Mouse (Mus musculus): Measurements from ENCODE around the gene Slc16a11. TPM values are rescaled to one million over a fixed set of nuclear protein-coding genes. Genes with fewer than 3 reads are reported as not detected.
A peak's percentile ranks its signal among the peaks of the same experiment; 100 is the strongest.

Gene Slc16a11
- polyA plus RNA-seq, 1 experiment from 2014 or later, result 3.6 TPM

DNA sequence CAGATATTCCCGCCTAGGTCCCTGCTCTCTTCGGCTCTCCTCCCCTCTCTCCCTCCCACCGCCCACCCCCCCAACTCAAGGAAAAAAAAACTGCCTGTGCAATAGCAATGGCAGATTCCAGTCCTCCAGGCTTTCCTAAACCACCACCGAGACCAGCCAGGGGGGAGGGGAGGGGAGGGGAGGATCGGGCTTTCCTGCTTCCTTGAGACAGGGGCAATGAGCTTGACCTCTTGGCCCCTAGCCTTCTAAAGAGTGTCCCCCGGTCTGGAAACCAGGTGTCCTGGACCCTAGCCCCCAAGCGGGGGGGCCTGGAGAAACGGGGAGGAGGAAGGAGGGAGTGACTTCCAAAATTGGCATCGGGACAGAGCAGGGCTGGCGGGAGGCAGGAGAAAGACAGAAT, 20.0 kb downstream of the Slc16a11 start:
- Histone ChIP-seq H3K27ac (ENCODE audit: low read depth, low read length) (no peak overlapping the region), H3K4me3 (ENCODE audit: low read depth, low read length) (peak overlapping the region; percentile 32), H3K4me2 (replicated peaks; ENCODE audit: low read depth) (peak overlapping the region; percentile 55), H3K4me1 (replicated peaks; ENCODE audit: control insufficient read depth, insufficient read depth, low read length) (peaks cover 9% of the 10 kb centered on the region; the same call in 1 of the 2 replicates), H3K27me3 (replicated peaks; ENCODE audit: control insufficient read depth, insufficient read depth, low read length) (peaks cover 7% of the 10 kb centered on the region; the same call in 1 of the 2 replicates), H3K36me3 (ENCODE audit: control insufficient read depth, insufficient read depth) (peaks cover 11% of the 10 kb centered on the region; the same call in 1 of the 2 replicates), H3K9ac (ENCODE audit: low read depth, low read length) (peak overlapping the region; percentile 56; the same call in 1 of the 2 replicates), H3K9me3 (ENCODE audit: control insufficient read depth) (no peaks in the 10 kb centered on the region)
- no peak for TF ChIP-seq CTCF (IDR thresholded peaks at IDR 0.05; ENCODE audit: low read depth)
- ATAC-seq, result no peak
- WGBS, result 16% methylated on average over 9 of the region's 10 CpGs

DNA sequence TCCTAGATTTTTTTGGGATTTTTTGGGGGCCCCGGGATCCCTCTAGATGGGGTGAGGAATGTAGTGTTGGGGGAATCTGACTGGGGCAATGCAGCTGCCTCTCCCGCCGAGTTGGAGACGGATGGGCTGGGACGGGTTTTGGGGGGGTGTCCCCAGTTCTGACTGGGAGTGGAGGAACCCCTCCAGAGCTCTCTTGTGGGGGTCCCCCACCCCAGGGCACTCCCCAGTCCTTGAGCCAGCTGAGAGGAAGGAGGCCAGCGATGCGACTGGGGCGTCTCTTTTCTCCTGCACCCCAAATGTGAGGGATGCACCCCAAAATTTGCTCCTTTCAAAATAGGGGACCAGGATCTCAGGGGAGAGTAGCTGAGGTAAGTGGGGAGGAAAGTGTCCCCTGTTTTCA, 20.5 kb downstream of the Slc16a11 start:
- WGBS, result 35% methylated on average over 8 of the region's 8 CpGs
- Histone ChIP-seq H3K4me3 (ENCODE audit: low read depth, low read length) (peak overlapping the region; percentile 32; the same call in 1 of the 2 replicates), H3K4me2 (replicated peaks; ENCODE audit: low read depth) (peak overlapping the region; percentile 55), H3K4me1 (replicated peaks; ENCODE audit: control insufficient read depth, insufficient read depth, low read length) (peaks cover 6% of the 10 kb centered on the region; the same call in 1 of the 2 replicates), H3K27me3 (replicated peaks; ENCODE audit: control insufficient read depth, insufficient read depth, low read length) (peaks cover 7% of the 10 kb centered on the region; the same call in 1 of the 2 replicates), H3K9me3 (ENCODE audit: control insufficient read depth) (no peaks in the 10 kb centered on the region), H3K9ac (ENCODE audit: low read depth, low read length) (peak overlapping the region; percentile 56; the same call in 1 of the 2 replicates), H3K36me3 (ENCODE audit: control insufficient read depth, insufficient read depth) (peaks cover 11% of the 10 kb centered on the region; the same call in 1 of the 2 replicates), H3K27ac (ENCODE audit: low read depth, low read length) (no peak overlapping the region)
- TF ChIP-seq CTCF (IDR thresholded peaks at IDR 0.05; ENCODE audit: low read depth), result no peak
- no peak for ATAC-seq

GRCm38 (mm10) chr11:70234037-70234436, 21.5 kb downstream of the Slc16a11 start:
- Histone ChIP-seq H3K27ac (ENCODE audit: low read depth, low read length) (no peak overlapping the region), H3K4me1 (replicated peaks; ENCODE audit: control insufficient read depth, insufficient read depth, low read length) (peaks cover 6% of the 10 kb centered on the region; the same call in 1 of the 2 replicates), H3K9me3 (ENCODE audit: control insufficient read depth) (no peaks in the 10 kb centered on the region), H3K4me3 (ENCODE audit: low read depth, low read length) (no peak overlapping the region), H3K9ac (ENCODE audit: low read depth, low read length) (no peak overlapping the region), H3K27me3 (replicated peaks; ENCODE audit: control insufficient read depth, insufficient read depth, low read length) (peaks cover 7% of the 10 kb centered on the region; the same call in 1 of the 2 replicates), H3K36me3 (ENCODE audit: control insufficient read depth, insufficient read depth) (peaks cover 11% of the 10 kb centered on the region; the same call in 1 of the 2 replicates), H3K4me2 (replicated peaks; ENCODE audit: low read depth) (no peak overlapping the region)
- TF ChIP-seq CTCF (IDR thresholded peaks at IDR 0.05; ENCODE audit: low read depth), result no peak
- ATAC-seq, result no peak
- 62% methylated on average over 5 of the region's 5 CpGs for WGBS

DNA sequence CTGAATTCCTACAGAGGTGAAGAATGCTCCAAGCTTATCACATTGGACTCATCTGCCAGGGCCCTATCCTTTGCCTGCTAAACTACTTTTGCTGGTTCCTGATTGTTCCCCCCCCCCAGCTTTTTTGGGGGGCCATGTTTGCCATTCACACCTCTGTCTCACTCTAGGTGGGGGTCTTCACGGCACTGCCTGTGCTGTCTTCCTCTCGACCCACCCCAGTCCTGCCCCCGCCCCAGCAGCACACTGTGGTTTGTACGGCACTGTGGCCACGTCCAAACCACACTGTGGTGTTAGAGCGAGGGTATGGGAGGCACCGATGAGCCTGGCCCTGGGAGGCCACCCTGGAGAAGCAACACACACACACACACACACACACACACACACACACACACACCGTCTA, 21.9 kb downstream of the Slc16a11 start:
- Histone ChIP-seq H3K36me3 (ENCODE audit: control insufficient read depth, insufficient read depth) (peaks cover 11% of the 10 kb centered on the region; the same call in 1 of the 2 replicates), H3K9me3 (ENCODE audit: control insufficient read depth) (no peaks in the 10 kb centered on the region), H3K27me3 (replicated peaks; ENCODE audit: control insufficient read depth, insufficient read depth, low read length) (peaks cover 5% of the 10 kb centered on the region; the same call in 1 of the 2 replicates), H3K4me2 (replicated peaks; ENCODE audit: low read depth) (no peak overlapping the region), H3K4me3 (ENCODE audit: low read depth, low read length) (no peak overlapping the region), H3K4me1 (replicated peaks; ENCODE audit: control insufficient read depth, insufficient read depth, low read length) (peaks cover 3% of the 10 kb centered on the region; the same call in 1 of the 2 replicates), H3K9ac (ENCODE audit: low read depth, low read length) (no peak overlapping the region), H3K27ac (ENCODE audit: low read depth, low read length) (no peak overlapping the region)
- WGBS, result 83% methylated on average over 8 of the region's 8 CpGs
- ATAC-seq, result no peak
- TF ChIP-seq CTCF (IDR thresholded peaks at IDR 0.05; ENCODE audit: low read depth), result no peak

DNA sequence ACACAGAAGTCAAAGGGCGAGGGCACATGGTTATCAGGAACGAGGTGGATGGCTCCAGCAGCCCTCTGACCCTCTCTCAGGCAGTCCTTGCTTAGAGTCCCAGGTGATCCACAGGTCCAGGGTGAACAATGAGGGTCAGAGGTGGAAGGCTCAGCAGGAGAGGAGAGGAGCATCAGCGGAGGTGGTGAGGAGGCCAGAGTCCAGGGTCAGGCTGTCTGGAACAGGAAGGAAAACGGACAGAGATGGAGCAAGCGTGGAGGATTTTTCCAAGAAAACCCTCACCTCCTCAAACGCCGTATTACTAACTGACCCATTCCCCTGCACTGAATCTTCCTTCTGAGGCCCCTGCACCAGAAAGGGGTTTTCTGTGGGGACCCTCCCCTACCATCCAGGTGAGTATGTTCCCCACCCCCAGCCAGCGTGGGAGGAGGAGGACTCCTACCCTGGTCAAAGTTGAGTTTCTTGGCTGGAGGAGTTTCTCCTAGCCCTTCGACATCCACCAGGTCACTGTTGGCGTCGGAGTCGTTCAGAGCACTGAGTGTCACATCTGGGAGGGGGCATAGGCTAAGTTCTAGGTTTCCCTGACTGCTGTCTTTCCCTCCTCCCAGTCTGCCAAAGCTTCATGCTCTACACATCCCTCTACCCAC, 22.8 kb downstream of the Slc16a11 start:
- H3K4me1 ChIP-seq (replicated peaks; ENCODE audit: control insufficient read depth, insufficient read depth, low read length), result peaks cover 3% of the 10 kb centered on the region; the same call in 1 of the 2 replicates
- 80% methylated on average over 12 of the region's 12 CpGs for WGBS
- H3K27me3 ChIP-seq (replicated peaks; ENCODE audit: control insufficient read depth, insufficient read depth, low read length), result no peaks in the 10 kb centered on the region

GRCm38 (mm10) chr11:70236717-70237116, 24.2 kb downstream of the Slc16a11 start:
- H3K4me2 ChIP-seq (replicated peaks; ENCODE audit: low read depth), result peak overlapping the region; percentile 70
- peak overlapping the region; percentile 50; the same call in 1 of the 2 replicates for H3K9ac ChIP-seq (ENCODE audit: low read depth, low read length)
- peaks cover 11% of the 10 kb centered on the region; the same call in 1 of the 2 replicates for H3K36me3 ChIP-seq (ENCODE audit: control insufficient read depth, insufficient read depth)
- H3K4me3 ChIP-seq (ENCODE audit: low read depth, low read length), result 0 out of 2 replicates have a peak overlapping the region, but pooled peaks have one; percentile 91
- ATAC-seq, result no peak
- no peaks in the 10 kb centered on the region for H3K27me3 ChIP-seq (replicated peaks; ENCODE audit: control insufficient read depth, insufficient read depth, low read length)
- WGBS, result 39% methylated on average over 7 of the region's 7 CpGs
- H3K4me1 ChIP-seq (replicated peaks; ENCODE audit: control insufficient read depth, insufficient read depth, low read length), result peaks cover 5% of the 10 kb centered on the region; the same call in 1 of the 2 replicates
- H3K9me3 ChIP-seq (ENCODE audit: control insufficient read depth), result no peaks in the 10 kb centered on the region
- TF ChIP-seq CTCF (IDR thresholded peaks at IDR 0.05; ENCODE audit: low read depth), result no peak
- H3K27ac ChIP-seq (ENCODE audit: low read depth, low read length), result no peak overlapping the region; the same call in 1 of the 2 replicates

More for the DNA sequence above, 22.8 kb downstream of the Slc16a11 start:
- Histone ChIP-seq H3K4me2 (replicated peaks; ENCODE audit: low read depth) (no peak overlapping the region), H3K36me3 (ENCODE audit: control insufficient read depth, insufficient read depth) (peaks cover 11% of the 10 kb centered on the region; the same call in 1 of the 2 replicates), H3K27ac (ENCODE audit: low read depth, low read length) (no peak overlapping the region), H3K4me3 (ENCODE audit: low read depth, low read length) (no peak overlapping the region), H3K9me3 (ENCODE audit: control insufficient read depth) (no peaks in the 10 kb centered on the region), H3K9ac (ENCODE audit: low read depth, low read length) (no peak overlapping the region)
- TF ChIP-seq CTCF (IDR thresholded peaks at IDR 0.05; ENCODE audit: low read depth), result no peak
- no peak for ATAC-seq
